Mouse (Mus musculus) layer of hippocampus, adult 9-11 months (tissue): ENCODE results near the gene Prpf4.

Experiments
- DNase-seq: peaks from one replicate; pipeline ENCODE4 v3.0.0; 2022

Prpf4 gene

DNA sequence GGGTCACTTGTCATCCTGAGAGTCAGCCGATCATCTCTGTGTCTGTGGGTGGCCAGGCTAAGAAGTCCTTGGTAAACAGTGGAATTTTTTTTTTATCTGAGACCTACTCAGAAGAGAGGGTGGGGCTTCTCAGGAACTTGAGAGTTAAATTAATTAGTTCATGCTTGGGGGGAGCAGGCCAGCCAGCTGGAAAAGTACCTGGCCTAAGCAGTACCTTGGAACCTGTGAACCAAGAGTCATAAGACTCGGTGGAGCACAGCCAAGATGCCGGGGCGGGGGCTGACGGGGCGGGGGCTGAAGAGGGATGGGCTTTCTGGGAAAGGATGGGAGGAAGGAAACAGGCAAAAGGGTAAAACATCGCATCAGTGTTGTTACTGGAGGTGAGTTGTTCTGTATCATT is 29.3 kb downstream of the Prpf4 start:
- no peak for DNase-seq

DNA sequence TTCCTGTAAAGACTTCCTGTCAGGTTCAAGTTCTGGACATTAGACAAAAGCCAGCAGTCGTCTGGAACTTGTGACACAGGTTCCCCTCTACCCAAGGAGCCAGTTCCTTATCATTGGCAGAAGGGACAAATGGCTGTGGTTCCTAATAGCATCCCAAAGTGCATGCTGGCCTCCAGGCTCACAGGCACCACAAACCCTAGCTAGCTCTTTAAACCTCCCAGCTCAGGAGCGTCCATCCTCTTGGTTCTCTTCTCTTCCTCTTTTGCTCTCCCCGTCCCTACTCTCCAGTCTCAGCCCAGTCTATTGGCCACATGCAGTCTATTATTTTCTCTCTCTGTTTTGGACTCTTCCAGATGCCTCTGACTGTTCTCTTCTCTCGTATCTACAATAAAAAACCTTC is 31.2 kb downstream of the Prpf4 start:
- no peak for DNase-seq

DNA sequence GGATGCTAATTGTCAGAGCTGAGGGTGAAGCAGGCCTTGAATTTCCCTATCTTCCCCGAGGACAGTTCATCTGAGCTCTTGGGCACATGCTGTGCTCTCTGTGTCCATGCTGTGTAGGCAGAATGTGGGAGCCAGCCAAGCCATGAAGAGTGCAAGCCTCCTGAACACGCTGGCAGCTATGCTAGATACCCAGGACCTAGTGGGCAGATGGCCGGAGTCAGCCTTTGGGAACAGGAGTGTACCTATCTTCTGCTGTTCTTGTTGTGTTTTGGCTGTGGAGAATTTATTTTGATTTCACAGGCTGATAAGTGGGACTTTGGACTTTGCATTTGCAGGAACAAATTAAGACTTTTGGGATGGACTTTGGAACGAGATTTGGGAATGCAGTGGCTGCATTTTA is 31.9 kb downstream of the Prpf4 start:
- no peak for DNase-seq

DNA sequence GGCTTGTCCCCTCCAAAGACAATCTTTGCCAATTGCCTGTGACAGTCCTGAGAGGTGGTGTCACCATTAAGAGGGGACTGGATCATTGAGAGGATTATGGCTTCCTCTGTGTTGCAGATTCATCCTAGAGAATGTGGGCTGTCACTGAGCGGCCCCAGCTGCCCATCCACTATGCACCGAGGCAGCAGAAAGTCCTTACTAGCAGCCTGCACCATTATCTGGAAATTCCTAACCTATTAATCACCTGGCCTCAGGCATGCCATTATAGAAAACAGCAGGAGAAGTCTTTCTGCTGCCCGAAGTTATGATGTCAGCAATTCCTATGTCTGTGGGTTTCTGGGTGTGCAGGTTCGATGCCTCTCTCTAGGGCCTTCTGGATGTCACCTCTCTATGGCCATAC is 32.4 kb downstream of the Prpf4 start:
- no peak for DNase-seq

GRCm38 (mm10) chr4:62454995-62455394 is 46.4 kb downstream of the Prpf4 start:
- DNase-seq, result no peak

- peak; percentile 83 for DNase-seq
Measured at GRCm38 (mm10) chr4:62459081-62459480, 50.5 kb downstream of the Prpf4 start.

- DNase-seq, result no peak
Measured at GRCm38 (mm10) chr4:62460348-62460747, 51.8 kb downstream of the Prpf4 start.

DNA sequence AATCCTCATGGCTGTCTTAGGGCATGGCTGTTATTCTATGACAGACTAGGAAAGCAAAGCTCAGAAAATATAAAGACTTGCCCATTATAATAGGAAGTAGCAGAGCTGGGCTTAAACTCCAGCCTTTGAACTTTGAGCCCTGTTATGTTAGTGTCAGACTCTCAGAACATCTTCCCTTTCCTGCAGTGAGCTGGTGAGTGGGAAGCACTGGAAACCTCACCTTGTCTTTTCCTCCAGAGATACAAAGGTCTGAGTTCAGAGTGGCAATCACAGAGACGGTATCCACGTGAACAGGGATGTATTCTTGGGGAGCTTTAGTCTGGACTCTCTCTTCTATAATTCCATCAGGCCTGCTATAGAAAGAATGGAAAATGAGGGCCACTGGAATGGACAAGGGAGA is 54.5 kb downstream of the Prpf4 start:
- DNase-seq, result no peak

GRCm38 (mm10) chr4:62468158-62468557 is 59.6 kb downstream of the Prpf4 start:
- DNase-seq, result no peak

DNA sequence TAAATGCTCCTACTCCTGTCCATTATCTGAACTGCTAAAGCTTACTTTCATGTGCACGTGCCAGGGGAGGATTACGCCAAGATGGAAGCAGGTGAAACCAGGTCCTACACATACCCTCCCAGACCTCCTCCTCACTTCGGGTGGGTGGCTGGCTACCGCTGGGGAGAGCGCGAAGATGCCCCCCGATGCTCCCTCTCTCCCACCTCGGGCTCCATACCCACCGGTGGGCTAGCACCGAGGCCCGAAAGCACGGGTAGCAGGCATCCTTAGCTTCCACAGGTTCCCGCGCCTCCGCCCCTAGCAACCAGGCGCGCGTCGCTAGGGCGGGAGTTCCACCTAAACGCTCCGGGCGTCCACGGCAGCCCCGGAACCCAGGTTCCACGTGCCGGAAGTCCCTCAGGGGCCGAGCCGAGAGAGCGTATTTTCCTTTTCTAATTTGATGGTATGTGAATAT is 62.0 kb downstream of the Prpf4 start, which contains the start of gene Wdr31:
Wdr31 (minus strand) TSS at position 299 of the 454 bp plus-strand sequence.
- peak; percentile 61 for DNase-seq

DNA sequence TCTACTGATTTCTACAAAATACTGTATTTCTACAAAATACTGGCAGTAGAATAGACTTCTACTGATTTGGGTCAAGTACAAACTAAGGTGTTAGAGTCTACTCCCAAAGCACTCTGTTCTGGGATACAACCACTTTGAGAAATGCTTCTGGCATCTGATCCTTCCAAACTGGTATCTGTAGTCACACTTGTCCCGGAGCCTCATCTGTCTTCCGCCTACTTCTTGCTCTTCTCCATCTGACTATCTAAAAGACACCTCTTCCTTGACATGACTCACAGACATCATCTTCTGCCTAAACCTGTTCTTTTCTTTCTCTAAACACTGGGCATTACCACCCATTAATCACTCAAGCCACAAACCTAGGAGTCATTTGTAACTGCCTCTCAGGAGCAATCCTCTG is 63.5 kb downstream of the Prpf4 start:
- DNase-seq, result no peak

- no peak for DNase-seq
Measured at GRCm38 (mm10) chr4:62475131-62475530, 66.5 kb downstream of the Prpf4 start.

- no peak for DNase-seq
Measured at GRCm38 (mm10) chr4:62475793-62476192, 67.2 kb downstream of the Prpf4 start.
